Mouse (Mus musculus): ENCODE results near the gene Ran. TPM values are rescaled to one million over a fixed set of nuclear protein-coding genes. Genes with fewer than 3 reads are reported as not detected.

The Ran gene
- total and polyA plus RNA-seq, 2 experiments from 2014 or later: 312 to 330 TPM

DNA sequence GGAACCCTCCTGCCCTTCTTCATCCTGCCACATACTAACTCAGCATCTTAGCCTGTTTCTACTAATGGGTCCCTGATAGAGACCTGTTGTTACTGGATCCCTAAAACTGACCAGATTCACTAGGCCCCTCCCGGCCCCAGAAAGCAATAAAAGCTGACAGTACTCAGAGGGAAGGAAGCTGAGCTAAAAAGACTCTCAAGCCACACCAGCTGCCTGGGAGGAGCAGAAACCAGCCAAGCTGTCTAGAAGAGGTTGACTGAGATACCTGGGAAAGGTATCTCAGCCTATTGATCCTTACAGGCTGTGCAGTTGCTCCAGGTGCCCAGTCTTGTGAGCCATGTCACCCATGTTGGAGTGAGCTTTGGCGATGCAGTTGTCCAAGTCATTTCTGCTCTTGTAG lies 5.9 kb downstream of the Ran start:
- WGBS: 97% methylated on average over 2 of the region's 2 CpGs
- Histone ChIP-seq H3K9me3 (ENCODE audit: low read length) (no peaks in the 10 kb centered on the region), H3K9ac (no peak overlapping the region), H3K4me3 (ENCODE audit: low read depth, low read length) (no peak overlapping the region), H3K4me2 (ENCODE audit: low read depth) (no peak overlapping the region), H3K27ac (ENCODE audit: low read depth, low read length) (no peak overlapping the region), H3K27me3 (ENCODE audit: insufficient read depth, low read length) (no peaks in the 10 kb centered on the region), H3K36me3 (ENCODE audit: insufficient read depth) (peaks cover 29% of the 10 kb centered on the region), H3K4me1 (ENCODE audit: insufficient read depth) (0 out of 2 replicates have a peak, but pooled peaks cover 8% of the 10 kb centered on the region)
- no peak for ATAC-seq
- DNase-seq: no peak
- TF ChIP-seq CTCF (IDR thresholded peaks at IDR 0.05; ENCODE audit: low read depth): no peak

DNA sequence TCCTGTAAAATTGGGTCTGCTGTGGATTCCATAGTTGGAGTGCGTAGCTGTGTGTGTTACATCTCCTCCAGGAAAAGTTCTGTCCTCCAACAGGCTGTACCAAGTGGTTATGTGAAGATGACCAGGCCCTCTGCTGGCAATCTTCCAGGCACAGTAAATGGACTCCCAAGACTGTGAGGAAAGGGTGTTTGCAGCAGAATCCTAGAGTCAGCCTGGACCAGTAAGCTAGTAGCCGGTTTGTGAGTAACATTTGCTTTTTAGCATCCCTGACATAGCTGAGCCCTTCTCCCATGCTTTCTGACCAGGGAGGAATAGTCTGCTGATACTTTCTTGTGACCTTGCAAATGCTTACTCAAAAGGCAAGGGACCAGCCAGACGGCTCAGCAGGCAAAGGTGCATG lies 6.3 kb downstream of the Ran start:
- no peak for DNase-seq
- Histone ChIP-seq H3K27me3 (ENCODE audit: insufficient read depth, low read length) (no peaks in the 10 kb centered on the region), H3K4me1 (ENCODE audit: insufficient read depth) (0 out of 2 replicates have a peak, but pooled peaks cover 8% of the 10 kb centered on the region), H3K4me2 (ENCODE audit: low read depth) (no peak overlapping the region), H3K27ac (ENCODE audit: low read depth, low read length) (no peak overlapping the region), H3K9me3 (ENCODE audit: low read length) (no peaks in the 10 kb centered on the region), H3K4me3 (ENCODE audit: low read depth, low read length) (no peak overlapping the region), H3K36me3 (ENCODE audit: insufficient read depth) (peaks cover 29% of the 10 kb centered on the region), H3K9ac (no peak overlapping the region)
- 92% methylated on average over 3 of the region's 3 CpGs for whole genome bisulfite sequencing
- ATAC-seq: no peak
- no peak for TF ChIP-seq CTCF (IDR thresholded peaks at IDR 0.05; ENCODE audit: low read depth)

DNA sequence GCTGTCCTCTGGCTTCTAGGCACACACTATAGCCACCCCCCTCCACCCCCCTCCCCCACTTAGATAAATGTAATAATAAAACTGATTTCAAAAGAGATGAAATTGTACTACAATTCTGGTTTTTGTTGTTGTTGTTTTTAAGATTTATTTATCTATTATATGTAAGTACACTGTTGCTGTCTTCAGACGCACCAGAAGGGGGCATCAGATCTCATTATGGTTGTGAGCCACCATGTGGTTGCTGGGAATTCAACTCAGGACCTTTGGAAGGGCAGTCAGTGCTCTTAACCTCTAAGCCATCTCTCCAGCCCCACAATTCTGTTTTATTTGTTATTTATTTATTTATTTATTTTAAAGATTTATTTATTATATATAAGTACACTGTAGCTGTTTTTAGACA lies 6.8 kb downstream of the Ran start:
- Histone ChIP-seq H3K27ac (ENCODE audit: low read depth, low read length) (no peak overlapping the region), H3K27me3 (ENCODE audit: insufficient read depth, low read length) (no peaks in the 10 kb centered on the region), H3K4me3 (ENCODE audit: low read depth, low read length) (no peak overlapping the region), H3K36me3 (ENCODE audit: insufficient read depth) (peaks cover 29% of the 10 kb centered on the region), H3K9ac (no peak overlapping the region), H3K4me1 (ENCODE audit: insufficient read depth) (0 out of 2 replicates have a peak, but pooled peaks cover 4% of the 10 kb centered on the region), H3K9me3 (ENCODE audit: low read length) (no peaks in the 10 kb centered on the region), H3K4me2 (ENCODE audit: low read depth) (no peak overlapping the region)
- 75% methylated on average over 1 of the region's 1 CpGs for WGBS
- ATAC-seq (no peak), DNase-seq (no peak)
- TF ChIP-seq CTCF (IDR thresholded peaks at IDR 0.05; ENCODE audit: low read depth): 0 out of 2 replicates have a peak, but pooled peaks have one; percentile 14

DNA sequence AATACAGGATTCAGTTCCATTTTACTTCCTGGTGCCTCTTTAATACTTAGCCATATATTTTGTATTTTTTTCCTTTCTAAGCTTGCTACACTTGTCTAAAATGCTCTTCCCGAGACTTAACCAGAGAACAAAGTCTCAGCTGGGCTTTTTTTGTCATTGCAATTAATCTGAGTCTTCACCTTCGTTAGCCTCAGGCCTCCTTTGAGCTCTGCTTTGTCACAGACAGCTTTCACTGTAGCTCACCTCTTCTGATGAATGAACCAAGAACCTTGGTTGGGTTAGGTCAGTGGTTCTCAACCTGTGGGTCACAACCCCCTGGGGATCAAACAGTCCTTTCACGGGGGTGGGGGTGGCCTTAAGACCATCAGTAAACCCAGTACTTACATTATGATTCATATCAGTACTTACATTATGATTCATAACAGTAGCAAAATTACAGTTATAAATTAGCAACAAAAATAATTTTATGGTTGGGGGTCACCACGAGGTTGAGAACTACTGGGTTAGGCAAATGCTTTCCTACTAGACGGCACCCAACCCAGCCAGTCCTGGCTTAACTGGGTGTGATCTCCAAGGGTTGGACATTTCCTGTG lies 9.4 kb downstream of the Ran start:
- Histone ChIP-seq H3K9me3 (ENCODE audit: low read length) (no peaks in the 10 kb centered on the region), H3K27me3 (ENCODE audit: insufficient read depth, low read length) (no peaks in the 10 kb centered on the region), H3K36me3 (ENCODE audit: insufficient read depth) (peaks cover 20% of the 10 kb centered on the region), H3K27ac (ENCODE audit: low read depth, low read length) (no peak overlapping the region), H3K9ac (no peak overlapping the region), H3K4me1 (ENCODE audit: insufficient read depth) (no peaks in the 10 kb centered on the region), H3K4me3 (ENCODE audit: low read depth, low read length) (no peak overlapping the region), H3K4me2 (ENCODE audit: low read depth) (no peak overlapping the region)
- whole genome bisulfite sequencing: 58% methylated on average over 5 of the region's 5 CpGs
- DNase-seq: no peak
- no peak for TF ChIP-seq CTCF (IDR thresholded peaks at IDR 0.05; ENCODE audit: low read depth)
- no peak for ATAC-seq

DNA sequence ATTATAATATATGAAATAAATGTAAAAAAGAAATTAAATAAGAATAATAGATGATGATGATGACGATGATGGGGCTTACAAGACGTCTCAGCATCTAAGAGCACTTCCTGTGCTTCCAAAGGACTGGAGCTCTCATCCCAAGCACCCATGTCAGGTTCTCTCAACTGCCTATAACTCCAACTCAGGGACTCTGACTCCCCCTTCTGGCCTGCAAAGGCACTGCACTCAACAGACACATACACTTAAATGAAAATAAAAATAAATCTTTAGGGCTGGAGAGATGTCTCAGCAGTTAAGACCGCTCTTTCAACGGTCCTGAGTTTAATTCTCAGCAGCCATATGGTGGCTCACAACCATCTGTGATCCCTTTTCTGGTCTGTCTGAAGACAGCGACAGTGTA lies 16.8 kb downstream of the Ran start:
- Histone ChIP-seq H3K4me2 (ENCODE audit: low read depth) (no peak overlapping the region), H3K27ac (ENCODE audit: low read depth, low read length) (no peak overlapping the region), H3K4me1 (ENCODE audit: insufficient read depth) (no peaks in the 10 kb centered on the region), H3K36me3 (ENCODE audit: insufficient read depth) (no peaks in the 10 kb centered on the region), H3K9me3 (ENCODE audit: low read length) (no peaks in the 10 kb centered on the region), H3K4me3 (ENCODE audit: low read depth, low read length) (no peak overlapping the region), H3K27me3 (ENCODE audit: insufficient read depth, low read length) (no peaks in the 10 kb centered on the region), H3K9ac (no peak overlapping the region)
- 85% methylated on average over 5 of the region's 5 CpGs for WGBS
- peak; percentile 45 for TF ChIP-seq CTCF (IDR thresholded peaks at IDR 0.05; ENCODE audit: low read depth)
- DNase-seq (no peak), ATAC-seq (no peak)

DNA sequence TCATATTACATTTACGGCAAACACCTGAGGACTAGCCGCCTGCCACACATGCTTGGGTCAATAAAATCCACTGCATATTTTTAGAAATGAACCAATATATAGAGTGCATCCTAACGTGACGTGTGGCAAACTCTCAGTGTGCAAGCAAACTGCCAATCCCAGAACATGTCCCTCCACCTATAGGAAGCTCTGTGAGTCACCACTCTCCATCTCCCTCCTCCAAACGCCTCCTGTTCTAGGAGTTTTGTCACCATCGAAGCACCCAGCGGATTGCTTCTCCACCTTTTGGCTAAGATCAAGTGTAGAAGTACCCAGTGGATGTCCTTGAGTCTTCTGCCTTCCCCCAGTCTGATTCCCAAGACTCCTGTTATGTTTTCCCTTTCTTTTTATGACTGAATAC lies 17.9 kb downstream of the Ran start:
- Histone ChIP-seq H3K27ac (ENCODE audit: low read depth, low read length) (no peak overlapping the region), H3K4me1 (ENCODE audit: insufficient read depth) (no peaks in the 10 kb centered on the region), H3K36me3 (ENCODE audit: insufficient read depth) (no peaks in the 10 kb centered on the region), H3K9me3 (ENCODE audit: low read length) (no peaks in the 10 kb centered on the region), H3K9ac (no peak overlapping the region), H3K4me3 (ENCODE audit: low read depth, low read length) (no peak overlapping the region), H3K27me3 (ENCODE audit: insufficient read depth, low read length) (no peaks in the 10 kb centered on the region), H3K4me2 (ENCODE audit: low read depth) (no peak overlapping the region)
- TF ChIP-seq CTCF (IDR thresholded peaks at IDR 0.05; ENCODE audit: low read depth): no peak
- ATAC-seq (no peak), DNase-seq (no peak)
- WGBS: 78% methylated on average over 7 of the region's 7 CpGs

DNA sequence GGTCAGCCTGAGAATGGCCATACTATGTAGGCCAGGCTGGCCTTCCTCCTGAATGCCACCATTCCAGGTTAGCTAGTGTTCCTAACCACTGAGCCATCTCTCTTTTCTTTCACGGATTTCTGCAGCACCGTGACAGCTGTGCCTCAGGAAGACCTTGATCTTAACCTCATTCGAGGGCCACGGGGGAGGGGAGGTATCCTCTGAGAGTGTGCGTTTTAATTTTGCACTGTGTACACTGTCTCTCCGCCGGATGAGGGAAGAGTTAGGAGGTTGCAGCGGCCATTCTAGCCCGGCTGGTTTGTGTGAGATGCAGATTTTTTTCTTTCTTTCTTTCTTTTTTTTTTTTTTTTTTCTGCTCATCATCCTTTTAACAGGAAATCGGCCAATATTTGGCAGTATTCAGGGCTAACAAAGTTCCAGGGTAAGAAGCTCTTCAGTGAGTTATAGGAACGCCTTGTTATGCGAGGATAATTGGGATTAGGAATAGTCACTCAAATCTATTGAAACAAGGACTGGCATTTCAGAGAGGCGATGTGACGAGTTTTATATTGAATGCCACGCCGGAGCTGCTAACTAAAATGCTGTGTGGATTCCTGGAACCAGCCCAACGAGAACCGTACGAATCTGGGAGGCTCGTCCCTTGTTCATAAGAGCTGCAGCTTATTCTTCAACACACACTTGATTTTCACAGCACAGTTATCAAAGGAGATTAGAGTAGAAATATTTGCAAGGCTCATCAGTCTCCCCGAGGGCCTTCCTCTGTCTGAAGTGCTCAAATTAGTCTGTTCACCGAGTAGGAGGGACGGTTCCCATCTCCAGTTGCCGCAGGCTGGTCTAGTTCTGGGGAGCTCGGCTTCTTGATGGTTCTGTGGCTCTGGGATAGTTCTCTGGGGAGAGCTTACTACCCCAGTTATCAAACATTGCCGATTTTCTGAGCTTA lies 26.0 kb downstream of the Ran start:
- H3K9me3 ChIP-seq (ENCODE audit: low read length): no peaks in the 10 kb centered on the region
- H3K4me2 ChIP-seq (ENCODE audit: low read depth): 0 out of 2 replicates have a peak overlapping the region, but pooled peaks have one; percentile 0
- H3K27ac ChIP-seq (ENCODE audit: low read depth, low read length): peak overlapping the region; percentile 57
- WGBS: 14% methylated on average over 26 of the region's 26 CpGs
- H3K4me3 ChIP-seq (ENCODE audit: low read depth, low read length): no peak overlapping the region
- peak overlapping the region; percentile 10; the same call in 1 of the 2 replicates for H3K9ac ChIP-seq
- ATAC-seq (peak; percentile 24; the same call in 1 of the 2 replicates), DNase-seq (peak; percentile 76)
- no peaks in the 10 kb centered on the region for H3K36me3 ChIP-seq (ENCODE audit: insufficient read depth)
- TF ChIP-seq CTCF (IDR thresholded peaks at IDR 0.05; ENCODE audit: low read depth): no peak
- H3K4me1 ChIP-seq (ENCODE audit: insufficient read depth): peaks cover 12% of the 10 kb centered on the region; the same call in 1 of the 2 replicates
- H3K27me3 ChIP-seq (ENCODE audit: insufficient read depth, low read length): no peaks in the 10 kb centered on the region

Measured in forebrain, postnatal 0 days (tissue).